Mouse (Mus musculus) liver, postnatal 0 days (tissue): ENCODE measurements around the gene Agmat.

Experiments
- CTCF ChIP-seq: sonication (generic); IDR thresholded peaks from 2 replicates; pipeline ENCODE4 v1.5.1; 2016; ENCODE audit warnings: antibody characterized with exemption, low read depth
- EP300 ChIP-seq: IDR thresholded peaks from 2 replicates; pipeline ENCODE4 v1.6.1; 2016; ENCODE audit warnings: antibody characterized with exemption, low read depth, mild to moderate bottlenecking

DNA sequence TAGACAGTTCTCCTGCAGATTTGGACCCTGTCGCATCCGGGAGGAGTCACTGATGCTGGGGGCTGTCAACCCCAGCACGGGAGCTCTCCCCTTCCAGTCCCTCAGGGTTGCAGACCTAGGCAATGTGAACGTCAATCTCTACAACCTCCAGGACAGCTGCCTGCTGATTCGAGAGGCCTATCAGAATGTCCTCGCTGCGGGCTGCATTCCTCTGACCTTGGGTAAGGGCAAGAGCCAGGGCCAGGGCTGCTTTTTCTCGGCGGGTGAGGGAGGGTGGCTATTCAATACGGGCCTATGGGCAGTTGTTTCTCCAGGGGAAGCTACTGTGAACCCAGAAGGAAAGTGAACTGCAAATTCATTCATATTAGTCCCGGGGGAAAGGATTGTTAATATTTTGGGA, 3.1 kb downstream of the Agmat start:
- TF ChIP-seq CTCF: no peak
- no peak for TF ChIP-seq EP300
